Mouse (Mus musculus) gonadal fat pad, adult 2 months (tissue): ENCODE measurements around the gene Disc1. TPM values are rescaled to one million over a fixed set of nuclear protein-coding genes. Genes with fewer than 3 reads are reported as not detected.

Source experiments
- DNase-seq: peaks from one replicate; pipeline ENCODE4 v3.0.0-alpha.2; 2012; ENCODE audit warnings: low read depth
- polyA plus RNA-seq: library from polyadenylated mRNA; depleted of rRNA; stranded (reverse); fragments of >200 nt; gene quantifications from 2 replicates; pipeline ENCODE4 v1.2.3, GENCODE M21; 2012; rRNA removed

Disc1 gene
- polyA plus RNA-seq, 1 experiment, result 1.1 TPM

DNA sequence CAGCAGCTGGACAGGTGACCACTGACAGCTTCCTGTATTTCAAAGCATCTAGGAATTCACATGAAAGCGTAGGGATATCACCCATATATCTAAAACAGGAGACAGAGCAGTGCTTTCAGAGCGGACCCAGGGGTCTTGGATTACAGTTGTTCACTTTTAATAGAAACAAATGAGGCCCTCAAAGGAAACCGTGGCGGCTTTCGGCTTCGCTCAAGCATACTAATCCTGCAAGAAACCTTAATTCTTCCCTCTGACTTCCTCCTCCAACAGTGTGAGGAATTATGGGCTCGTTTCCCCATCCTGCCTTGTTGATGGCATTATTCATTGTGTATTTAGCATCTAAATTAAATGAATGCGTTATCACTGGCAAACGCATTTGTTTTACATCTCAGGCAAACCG is 252.7 kb downstream of the Disc1 start:
- DNase-seq, result no peak

DNA sequence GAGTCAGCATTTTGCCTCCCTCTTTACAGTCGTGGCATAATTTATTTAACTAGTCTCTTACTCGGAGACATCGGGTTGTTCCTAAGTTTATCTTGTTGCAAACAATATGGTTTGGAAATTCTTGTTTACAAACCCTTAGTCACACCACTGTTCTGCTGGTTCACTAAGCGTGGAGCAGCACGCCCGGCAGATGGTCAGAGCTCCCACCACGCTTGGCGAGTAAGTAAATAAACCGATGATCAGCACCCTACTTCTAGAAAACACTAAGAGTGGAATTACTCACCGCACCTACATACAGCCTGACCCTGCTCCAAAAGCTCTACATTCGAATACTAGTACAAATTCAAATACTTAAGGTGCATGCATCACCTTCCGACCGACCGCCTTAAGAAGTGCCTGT is 256.0 kb downstream of the Disc1 start:
- DNase-seq, result no peak

Other genes starting within 250 kb of the Disc1 start
- gene Gnpat, start 191.2 kb upstream of the Disc1 start, polyA plus RNA-seq, result 106 and 129 TPM in 2 replicates
- 10.1 and 10.5 TPM in 2 replicates for gene 2810004N23Rik, start 191.1 kb upstream of the Disc1 start, polyA plus RNA-seq
- 8.7 and 12.4 TPM in 2 replicates for gene Exoc8, start 156.5 kb upstream of the Disc1 start, polyA plus RNA-seq
- gene Sprtn, start 156.3 kb upstream of the Disc1 start, polyA plus RNA-seq, result 14.8 and 16.2 TPM in 2 replicates
- 29.5 TPM in 2 replicates for gene Egln1, start 104.9 kb upstream of the Disc1 start, polyA plus RNA-seq
- 49.7 TPM in 2 replicates for gene Tsnax, start 41.2 kb upstream of the Disc1 start, polyA plus RNA-seq